Mouse (Mus musculus) adrenal gland, adult 2 months (tissue): Measurements from ENCODE around the gene Abcc8. TPM values are rescaled to one million over a fixed set of nuclear protein-coding genes. Genes with fewer than 3 reads are reported as not detected.
A peak's percentile ranks its signal among the peaks of the same experiment; 100 is the strongest.
"Not testable (repeated sequence)": the region's sequence is repeated elsewhere in the genome, so short reads cannot be mapped to it uniquely, and the experiment has no call there.

Experiments used
- DNase-seq: peaks from one replicate; pipeline ENCODE4 v3.0.0; 2021
- long read RNA-seq: library from polyadenylated mRNA; stranded (forward); transcript quantifications from one replicate; pipeline ENCODE4 v2.0.0, GENCODE M21; 2021
- polyA plus RNA-seq: library from polyadenylated mRNA; depleted of rRNA; stranded (reverse); fragments of >200 nt; gene quantifications from 2 replicates; pipeline ENCODE4 v1.2.3, GENCODE M21; 2012; rRNA removed
- total RNA-seq, 2 experiments: library from RNA; stranded (reverse); gene quantifications; 2 replicates each; pipeline ENCODE4 v1.2.3; 2021

Abcc8 gene
- total RNA-seq, result 1 to 10 TPM; 1.7 to 3.3 TPM
- 1.3 and 1.7 TPM in 2 replicates for polyA plus RNA-seq
- long read RNA-seq, partial matches to known transcripts, result 0 of 1 reads
- long read RNA-seq, other reads (novel, unspliced or antisense), result 1 of 1 reads

- peak; percentile 9 for DNase-seq
These were observed at the start of gene Abcc8 for GRCm38 (mm10) chr7:46179431-46180275. Gene Abcc8, minus strand, starts transcription at chr7:46180033.

DNA sequence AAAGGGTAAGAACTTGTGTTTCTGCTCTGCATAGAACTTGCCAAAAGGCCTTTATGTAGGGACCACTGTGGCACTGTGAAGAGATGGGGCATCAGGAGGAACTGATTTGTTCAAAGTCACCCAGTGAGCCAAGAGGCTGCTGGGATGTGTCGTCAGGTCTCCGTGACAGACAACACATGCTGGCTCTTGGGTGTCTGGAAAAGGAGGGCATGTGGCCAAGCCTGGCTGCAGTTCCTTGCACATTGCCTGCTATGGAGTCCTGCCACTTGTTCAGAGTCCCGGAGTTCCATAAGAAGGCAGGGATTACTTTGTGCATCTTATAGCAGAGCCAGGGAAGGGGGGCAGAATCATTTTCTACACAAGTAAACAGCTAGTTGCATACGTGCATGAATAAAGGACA is 47.1 kb upstream of the Abcc8 start:
- DNase-seq, result no peak

GRCm38 (mm10) chr7:46226253-46226652 is 46.4 kb upstream of the Abcc8 start:
- peak; percentile 38 for DNase-seq

DNA sequence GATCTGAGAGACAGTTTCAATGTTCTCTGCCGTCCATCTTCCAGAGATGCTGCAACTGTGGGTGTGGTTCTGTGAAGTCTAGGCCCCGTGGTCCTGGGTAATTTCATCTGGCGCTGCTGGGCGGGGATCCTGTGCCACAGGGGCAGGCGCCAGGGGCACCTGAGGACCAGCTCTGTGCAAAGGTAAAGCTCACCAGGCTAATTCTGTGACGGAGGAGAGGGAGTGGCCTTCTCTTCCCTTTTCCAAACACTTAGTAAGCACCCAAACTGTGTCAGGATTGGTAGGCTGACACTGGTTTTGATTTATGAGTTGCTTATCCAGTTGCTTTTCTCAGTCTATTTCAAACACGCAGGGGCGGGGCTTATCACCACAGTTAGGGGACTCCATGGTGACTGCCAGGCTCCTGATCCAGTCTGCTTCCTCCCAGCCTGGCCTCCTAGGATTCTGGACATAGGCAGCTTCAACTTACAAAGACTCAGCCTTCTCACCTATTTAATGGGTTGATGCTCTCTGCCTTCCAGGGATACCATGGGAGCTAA is 40.8 kb upstream of the Abcc8 start:
- no peak for DNase-seq

DNA sequence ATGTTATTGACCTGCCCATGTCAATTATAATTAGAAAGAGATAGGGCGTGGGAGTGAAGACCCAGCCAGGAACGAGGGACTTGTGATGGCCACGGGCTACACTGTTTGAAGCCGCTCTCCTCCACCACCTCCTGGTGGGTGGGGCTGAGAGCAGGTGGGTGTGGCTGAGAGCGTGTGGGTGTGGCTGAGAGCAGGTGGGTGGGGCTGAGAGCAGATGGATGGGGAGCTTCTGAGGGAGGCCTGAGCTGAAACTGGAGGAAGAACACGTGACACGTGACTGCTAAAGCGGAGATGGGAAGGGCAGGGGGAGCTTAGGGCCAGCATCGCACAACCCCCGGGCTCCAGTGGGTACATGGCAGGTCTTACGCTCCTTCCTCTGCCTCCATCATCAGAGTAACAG is 38.6 kb upstream of the Abcc8 start:
- DNase-seq, result no peak

DNA sequence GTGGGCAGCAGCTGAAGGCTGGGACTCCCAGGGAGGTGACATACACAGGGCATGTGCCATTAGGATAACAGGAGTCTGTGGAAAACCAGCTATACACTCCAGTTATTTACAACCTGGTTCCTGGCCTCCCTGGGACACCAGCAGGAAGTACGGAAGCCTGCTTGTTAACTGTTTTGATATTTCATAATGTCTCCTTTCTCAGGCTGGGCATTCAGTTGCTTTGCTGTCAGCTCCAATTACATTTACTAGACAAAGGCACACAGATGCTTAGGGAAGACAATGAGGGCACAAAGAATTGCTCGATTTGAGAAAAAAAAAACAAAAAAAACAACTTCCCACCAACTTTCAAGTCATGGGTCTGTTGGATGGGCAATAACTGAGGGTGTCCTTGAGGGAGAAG is 36.6 kb upstream of the Abcc8 start:
- no peak for DNase-seq

- no peak for DNase-seq
These were observed 30.4 kb upstream of the Abcc8 start for GRCm38 (mm10) chr7:46210276-46210675.

GRCm38 (mm10) chr7:46208131-46208530 is 28.3 kb upstream of the Abcc8 start:
- no peak for DNase-seq

GRCm38 (mm10) chr7:46204775-46205174 is 24.9 kb upstream of the Abcc8 start:
- DNase-seq, result no peak

GRCm38 (mm10) chr7:46204046-46204471 is 24.2 kb upstream of the Abcc8 start:
- peak; percentile 20 for DNase-seq

- DNase-seq, result no peak
These were observed 21.8 kb upstream of the Abcc8 start for GRCm38 (mm10) chr7:46201649-46202048.

GRCm38 (mm10) chr7:46200021-46200420 is 20.2 kb upstream of the Abcc8 start:
- no peak for DNase-seq

GRCm38 (mm10) chr7:46195356-46195755 is 15.5 kb upstream of the Abcc8 start:
- DNase-seq, result no peak

DNA sequence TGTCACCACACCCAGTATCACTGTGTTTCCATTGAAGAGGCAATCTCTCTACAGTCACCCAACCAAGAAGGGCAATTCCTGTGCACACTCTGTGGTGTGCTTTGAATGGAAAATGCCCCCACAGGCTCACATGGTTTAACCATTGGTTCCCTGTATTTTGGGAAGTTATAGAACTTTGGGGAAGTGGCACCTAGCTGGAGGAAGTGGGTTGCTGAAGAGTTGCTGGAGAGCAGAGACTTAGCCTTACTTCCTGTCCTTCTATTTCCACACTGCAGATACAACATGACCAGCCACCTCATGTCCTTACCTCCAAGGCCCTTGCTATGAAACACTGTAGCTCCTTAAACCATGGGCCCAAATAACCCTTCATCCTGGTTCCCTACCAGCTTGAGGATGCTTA is 4.4 kb upstream of the Abcc8 start:
- no peak for DNase-seq

DNA sequence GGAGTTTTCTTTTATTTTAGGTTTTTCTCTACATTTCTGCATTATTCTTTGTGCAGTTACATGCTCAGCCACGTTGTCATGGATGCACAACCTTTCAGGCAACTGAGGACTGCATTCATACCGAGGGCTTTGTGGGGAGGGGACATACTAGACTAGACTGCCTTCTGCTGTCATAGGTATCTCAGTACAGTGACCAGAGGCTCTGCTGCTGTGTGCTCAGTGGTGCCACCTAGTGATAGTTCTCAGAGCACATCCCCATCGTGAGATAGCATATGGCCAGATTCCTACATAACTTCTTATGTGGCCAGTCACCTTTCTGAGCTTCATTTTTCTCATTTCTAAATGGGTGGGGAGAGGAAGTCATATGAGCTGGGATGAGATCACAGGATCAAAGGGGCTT is 1.8 kb upstream of the Abcc8 start:
- DNase-seq, result peak; percentile 41

- DNase-seq, result not testable (repeated sequence)
These were observed 10.9 kb downstream of the Abcc8 start for GRCm38 (mm10) chr7:46168980-46169379.

GRCm38 (mm10) chr7:46168402-46168801 is 11.4 kb downstream of the Abcc8 start:
- peak; percentile 27 for DNase-seq

DNA sequence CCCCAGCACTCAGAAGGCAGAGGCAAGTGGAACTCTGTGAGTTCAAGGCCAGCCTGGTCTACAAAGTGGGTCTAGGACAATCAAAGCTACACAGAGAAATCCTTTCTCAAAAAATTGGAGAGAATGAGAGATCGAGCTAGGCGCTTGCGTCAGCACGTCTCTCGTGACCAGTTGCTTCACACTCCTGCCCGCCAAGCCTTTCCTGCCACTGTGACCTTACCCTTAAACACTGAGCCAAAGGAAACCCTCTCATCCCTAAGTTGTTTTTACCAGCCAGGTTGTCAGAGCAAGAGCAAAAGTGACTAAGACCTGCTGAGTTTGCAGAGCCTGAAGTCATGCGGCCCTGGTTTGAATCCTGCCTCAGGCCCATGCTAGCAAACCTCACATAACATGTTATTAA is 11.9 kb downstream of the Abcc8 start:
- peak; percentile 53 for DNase-seq

GRCm38 (mm10) chr7:46165876-46166275 is 14.0 kb downstream of the Abcc8 start:
- no peak for DNase-seq

- no peak for DNase-seq
These were observed 17.1 kb downstream of the Abcc8 start for GRCm38 (mm10) chr7:46162731-46163130.

- DNase-seq, result peak; percentile 20
These were observed 17.6 kb downstream of the Abcc8 start for GRCm38 (mm10) chr7:46162132-46162727.

GRCm38 (mm10) chr7:46161615-46162014 is 18.2 kb downstream of the Abcc8 start:
- DNase-seq, result no peak

- no peak for DNase-seq
These were observed 22.1 kb downstream of the Abcc8 start for GRCm38 (mm10) chr7:46157746-46158145.
